ENCODE assay signal across 7 mouse cellular contexts in genomic region chr14:62880084-62880851, GRCm38 (mm10). TPM values are rescaled to one million over a fixed set of nuclear protein-coding genes. Genes with fewer than 3 reads are reported as not detected.
DNase-seq lines count a peak whose midpoint lies in the region; ATAC-seq lines count a peak whose summit lies in the region.

No protein-coding gene starts in this region.

- H3K36me3 ChIP-seq in neural tube, embryonic 12.5 days = no peaks in the 10 kb centered on the region

- peak; percentile 78; the same call in 1 of the 2 replicates for ATAC-seq in neural tube, embryonic 12.5 days (ENCODE audit: low FRiP score, low read depth)

- peaks cover 30% of the 10 kb centered on the region for H3K4me1 ChIP-seq in neural tube, embryonic 12.5 days

- no peaks in the 10 kb centered on the region for H3K27me3 ChIP-seq in neural tube, embryonic 12.5 days (replicated peaks)

- DNase-seq in 3134 (ENCODE audit: extremely low read depth, insufficient read length, low spot score) = peak; percentile 43
- peak; percentile 73 for DNase-seq in MN1 (ENCODE audit: low spot score)
- peak; percentile 92 for DNase-seq in fibroblast of lung, adult 2 months (ENCODE audit: low read depth)
- peak; percentile 60 to 61 for DNase-seq in heart, postnatal 10 days
- DNase-seq in left cerebral cortex, postnatal 36 days (ENCODE audit: low spot score in 2 of 2) = peak; percentile 56 to 65
- DNase-seq in urinary bladder, postnatal 4 days (ENCODE audit: low spot score in 2 of 2) = no peak

- H3K9me3 ChIP-seq in neural tube, embryonic 12.5 days = no peaks in the 10 kb centered on the region

- no peak overlapping the region for H3K27ac ChIP-seq in neural tube, embryonic 12.5 days

- H3K4me3 ChIP-seq in neural tube, embryonic 12.5 days = no peak overlapping the region

- 42% methylated on average over 5 of the region's 5 CpGs for WGBS in neural tube, embryonic 12.5 days

- no peak overlapping the region for H3K9ac ChIP-seq in neural tube, embryonic 12.5 days

- intact Hi-C loops in heart, postnatal 10 days (cut with DNase I) = no loop called here
- intact Hi-C loops in left cerebral cortex, postnatal 36 days (cut with DNase I) = loop anchor here (5.0 kb wide), 1 partner anchor 57 kb away; no protein-coding TSS in a partner anchor

- H3K4me2 ChIP-seq in neural tube, embryonic 12.5 days (replicated peaks) = 0 out of 2 replicates have a peak overlapping the region, but pooled peaks have one; percentile 3

RNA-seq across cellular contexts. Expression of gene Wdfy2, which starts 42.8 kb away (rescaled TPM):
- total RNA-seq in heart, postnatal 10 days (2021) = 1 to 10 TPM; 8.0 to 9.1 TPM
- total RNA-seq in left cerebral cortex, postnatal 36 days (2021) = 10 to 100 TPM; 10.5 to 12.8 TPM
- polyA plus RNA-seq in neural tube, embryonic 12.5 days (2016; fragmentation: Nextera tagmentation; extraction: Ambion mirVana) = 12.5 and 13.0 TPM in 2 replicates

Comparison
In these comparisons a context has a peak if more than half of its experiments do, and no peak if none do; other contexts are left out.
1. DNase-seq: peak in 3134 (single experiment), MN1 (single experiment), fibroblast of lung, adult 2 months (single experiment), heart, postnatal 10 days (2 of 2) and left cerebral cortex, postnatal 36 days (2 of 2); none in urinary bladder, postnatal 4 days (0 of 2).